Mouse (Mus musculus) bone marrow macrophage, adult 2 months (primary cell): ENCODE results near the gene Nt5m. TPM values are rescaled to one million over a fixed set of nuclear protein-coding genes. Genes with fewer than 3 reads are reported as not detected.

Experiments
- H3K27ac ChIP-seq: 2 replicates; pipeline ENCODE4 v1.5.1; 2012; ENCODE audit warnings: low read depth, low read length; ENCODE audit not compliant: insufficient read depth
- H3K4me1 ChIP-seq: 2 replicates; pipeline ENCODE4 v1.6.1; 2012; ENCODE audit warnings: low read length; ENCODE audit not compliant: control insufficient read depth, insufficient read depth
- H3K4me3 ChIP-seq: 2 replicates; pipeline ENCODE4 v1.5.1; 2012; ENCODE audit warnings: mild to moderate bottlenecking, low read length, moderate library complexity; ENCODE audit not compliant: insufficient read depth
- CTCF ChIP-seq: IDR thresholded peaks from 2 replicates; pipeline ENCODE4 v1.5.1; 2012; ENCODE audit warnings: low read depth, mild to moderate bottlenecking, low read length, moderate library complexity
- POLR2A ChIP-seq: IDR thresholded peaks from 2 replicates; pipeline ENCODE4 v1.6.1; 2012; ENCODE audit warnings: mild to moderate bottlenecking, low read depth, low read length, borderline replicate concordance
- polyA plus RNA-seq: library from polyadenylated mRNA; stranded (reverse); fragments of >200 nt; gene quantifications from 2 replicates; pipeline ENCODE4 v1.2.4, GENCODE M21; 2012; ENCODE audit not compliant: missing spikeins, insufficient read depth, insufficient read length

The Nt5m gene
- polyA plus RNA-seq, 1 experiment = 14.7 TPM

DNA sequence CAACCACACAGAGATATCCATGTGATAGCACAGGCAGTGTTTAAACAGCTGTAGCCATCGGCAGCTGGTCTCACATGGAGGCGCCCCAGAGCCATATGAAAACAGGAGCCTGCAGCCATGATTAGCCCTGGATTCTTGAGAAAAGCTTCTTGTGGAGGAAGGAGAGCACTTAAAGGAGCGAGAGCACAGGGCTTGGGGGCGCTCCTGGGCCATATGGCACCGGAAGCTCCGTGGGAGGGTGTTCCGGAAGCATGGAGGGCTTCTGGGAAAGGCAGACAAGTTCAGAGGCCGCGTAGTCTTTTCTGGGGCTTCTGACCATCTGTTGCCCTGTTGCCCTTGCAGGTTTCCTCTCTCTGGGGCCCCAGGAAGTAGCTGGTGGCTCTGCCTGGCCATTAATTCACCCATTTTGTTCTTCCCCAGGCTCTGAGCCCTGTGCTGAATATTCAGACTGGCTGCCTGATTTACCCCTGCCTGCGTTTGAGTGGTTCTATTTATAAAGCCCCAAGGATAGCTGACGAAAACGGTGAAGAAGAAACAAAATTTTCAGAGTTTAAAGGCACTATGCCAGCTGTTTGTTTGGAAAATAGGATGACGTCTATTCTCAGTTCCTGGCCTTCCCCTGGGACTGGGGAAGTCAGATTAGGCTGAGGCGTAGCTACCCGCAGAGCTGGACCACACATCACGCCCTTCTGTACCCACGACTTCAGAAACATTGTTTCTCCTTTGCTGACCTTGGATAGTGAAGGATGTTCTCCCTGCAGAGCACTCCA is 46.2 kb downstream of the Nt5m start:
- Histone ChIP-seq H3K27ac (no peak overlapping the region), H3K4me3 (no peak overlapping the region)

DNA sequence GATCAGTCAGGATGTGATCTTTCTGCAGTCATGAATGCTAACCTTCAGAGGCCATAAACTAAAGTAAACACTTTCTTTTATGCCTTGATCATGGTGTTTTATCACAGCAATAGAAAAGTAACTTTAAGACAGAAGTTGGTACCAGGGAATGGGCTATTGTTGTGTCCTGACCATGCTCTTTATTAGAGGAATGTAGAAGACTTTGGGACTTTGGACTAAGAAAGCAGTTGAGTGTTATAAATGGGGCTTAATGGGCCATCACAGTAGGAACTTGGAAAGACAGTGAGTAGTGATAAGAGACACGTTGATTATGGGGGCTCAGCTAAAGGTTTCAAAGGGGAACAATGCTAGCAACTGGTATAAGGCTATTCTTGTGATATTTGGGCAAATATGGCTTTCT is 47.7 kb downstream of the Nt5m start:
- Histone ChIP-seq H3K27ac (no peak overlapping the region), H3K4me1 (no peaks in the 10 kb centered on the region), H3K4me3 (no peak overlapping the region)
- no peak for TF ChIP-seq CTCF
- TF ChIP-seq POLR2A = no peak

More for the DNA sequence above, 46.2 kb downstream of the Nt5m start:
- TF ChIP-seq POLR2A (no peak), CTCF (no peak)
- no peaks in the 10 kb centered on the region for H3K4me1 ChIP-seq

DNA sequence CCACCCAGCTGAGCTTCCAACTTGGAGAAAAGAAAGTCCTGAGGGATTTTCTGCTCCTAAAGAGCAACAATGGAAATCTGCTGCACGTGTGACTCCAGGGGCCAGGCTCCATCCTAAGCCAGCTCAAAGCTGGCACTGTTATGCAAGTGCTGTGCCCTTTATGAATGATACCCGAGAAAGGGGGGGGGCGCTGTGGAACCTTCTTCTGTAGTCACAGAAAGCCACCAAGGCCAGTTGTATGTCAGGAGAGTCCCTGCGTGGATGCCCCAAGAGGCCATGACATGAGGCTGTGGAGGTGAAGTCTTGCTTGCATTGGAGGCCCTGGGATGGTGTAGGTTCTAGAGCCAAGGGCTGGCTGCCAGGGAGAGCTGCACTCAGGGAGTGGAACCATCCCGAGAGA is 48.9 kb downstream of the Nt5m start:
- Histone ChIP-seq H3K4me3 (no peak overlapping the region), H3K27ac (no peak overlapping the region), H3K4me1 (no peaks in the 10 kb centered on the region)
- TF ChIP-seq CTCF (no peak), POLR2A (no peak)

DNA sequence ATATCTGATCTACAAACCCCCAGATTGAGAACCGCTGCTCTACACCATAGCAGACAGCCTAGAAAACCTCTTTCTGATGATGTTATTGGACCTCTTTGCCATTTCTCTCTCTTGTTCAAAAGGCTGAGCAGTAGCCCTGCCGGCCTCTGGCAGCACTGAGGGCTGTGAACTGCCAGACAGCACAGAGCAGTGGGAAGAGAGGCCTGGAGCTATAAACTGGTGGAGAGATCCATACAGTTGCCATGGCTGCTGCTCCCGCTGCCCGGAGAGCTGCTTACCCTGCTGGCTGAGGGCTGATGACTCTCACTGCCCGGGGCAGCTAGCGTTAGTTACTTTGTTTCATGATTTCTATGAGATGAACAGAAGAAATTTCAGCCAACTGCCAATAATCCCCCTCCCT is 52.6 kb downstream of the Nt5m start:
- no peak for TF ChIP-seq CTCF
- Histone ChIP-seq H3K27ac (no peak overlapping the region), H3K4me3 (no peak overlapping the region), H3K4me1 (no peaks in the 10 kb centered on the region)

DNA sequence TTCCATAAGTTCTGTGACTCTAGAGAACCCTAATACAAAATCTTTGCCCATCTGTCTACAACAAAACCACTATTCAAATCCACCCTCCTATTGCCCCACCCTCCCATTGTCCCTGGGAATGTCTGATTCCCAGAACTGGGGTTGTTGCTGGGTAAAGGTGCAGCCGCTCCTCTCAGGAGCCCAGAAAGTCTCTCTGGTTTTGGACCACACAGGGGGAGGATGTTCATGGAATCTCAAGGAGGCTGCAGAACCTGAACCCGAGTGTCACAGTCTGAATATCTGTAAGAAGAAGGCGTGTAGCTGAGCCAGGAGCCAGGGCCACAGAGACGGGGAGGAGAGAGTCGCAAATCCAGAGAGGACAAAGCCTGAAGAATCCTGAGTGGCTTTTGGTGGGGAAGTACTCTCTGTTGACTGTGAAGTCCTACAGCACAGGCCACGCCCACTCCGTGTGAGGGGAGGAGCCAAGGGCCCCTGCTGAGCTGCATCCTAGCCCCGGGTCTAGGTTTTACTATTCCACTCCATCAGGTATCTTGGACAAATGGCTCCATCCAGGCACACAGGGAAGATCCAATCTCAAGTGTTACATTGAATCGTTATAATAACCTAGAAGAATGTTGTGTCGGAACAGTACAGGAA is 54.0 kb downstream of the Nt5m start:
- TF ChIP-seq CTCF = no peak
- no peak for TF ChIP-seq POLR2A
- no peak overlapping the region for H3K4me3 ChIP-seq
- H3K4me1 ChIP-seq = no peaks in the 10 kb centered on the region
- no peak overlapping the region for H3K27ac ChIP-seq

DNA sequence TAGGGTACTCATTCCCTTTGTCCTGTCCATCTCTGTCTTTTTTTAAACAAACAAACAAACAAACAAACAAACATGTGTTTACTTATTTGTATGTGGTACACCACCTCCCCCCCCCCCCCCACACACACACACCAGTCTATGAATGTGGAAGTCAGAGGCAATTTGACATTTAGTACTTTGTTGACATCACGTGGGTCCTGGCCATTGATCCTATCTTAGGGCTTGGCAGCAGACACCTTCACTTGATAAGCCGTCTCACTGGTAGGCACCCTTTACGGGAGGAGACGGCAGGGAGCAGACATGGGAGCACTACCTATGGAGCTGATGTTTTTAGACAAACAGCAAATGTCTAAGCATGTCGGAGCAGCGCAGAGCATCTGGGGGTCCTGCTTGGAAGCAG is 55.7 kb downstream of the Nt5m start:
- Histone ChIP-seq H3K27ac (no peak overlapping the region), H3K4me3 (no peak overlapping the region), H3K4me1 (0 out of 2 replicates have a peak, but pooled peaks cover 6% of the 10 kb centered on the region)
- TF ChIP-seq POLR2A = no peak
- TF ChIP-seq CTCF = no peak

DNA sequence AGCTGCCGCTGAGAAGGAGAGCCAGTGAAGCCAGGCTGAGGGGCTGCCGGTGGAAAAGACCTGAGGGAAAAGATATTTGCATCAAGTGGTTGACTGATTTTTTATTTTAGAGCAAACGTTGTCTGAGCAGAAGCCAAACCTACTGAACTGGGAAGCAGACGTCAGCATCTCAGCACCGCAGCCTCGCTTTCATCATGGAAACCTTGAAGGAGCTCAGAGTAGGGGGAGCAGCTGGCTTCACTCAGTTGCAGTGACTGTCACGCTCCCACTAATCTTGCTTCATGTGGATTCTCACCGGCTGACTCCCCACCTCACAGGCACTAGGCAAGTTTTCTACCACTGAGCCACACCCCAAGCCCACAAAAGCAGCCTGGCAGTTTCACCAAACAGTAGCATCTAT is 56.1 kb downstream of the Nt5m start:
- no peak overlapping the region for H3K4me3 ChIP-seq
- no peak overlapping the region for H3K27ac ChIP-seq
- TF ChIP-seq CTCF (no peak), POLR2A (no peak)
- H3K4me1 ChIP-seq = 0 out of 2 replicates have a peak, but pooled peaks cover 6% of the 10 kb centered on the region

DNA sequence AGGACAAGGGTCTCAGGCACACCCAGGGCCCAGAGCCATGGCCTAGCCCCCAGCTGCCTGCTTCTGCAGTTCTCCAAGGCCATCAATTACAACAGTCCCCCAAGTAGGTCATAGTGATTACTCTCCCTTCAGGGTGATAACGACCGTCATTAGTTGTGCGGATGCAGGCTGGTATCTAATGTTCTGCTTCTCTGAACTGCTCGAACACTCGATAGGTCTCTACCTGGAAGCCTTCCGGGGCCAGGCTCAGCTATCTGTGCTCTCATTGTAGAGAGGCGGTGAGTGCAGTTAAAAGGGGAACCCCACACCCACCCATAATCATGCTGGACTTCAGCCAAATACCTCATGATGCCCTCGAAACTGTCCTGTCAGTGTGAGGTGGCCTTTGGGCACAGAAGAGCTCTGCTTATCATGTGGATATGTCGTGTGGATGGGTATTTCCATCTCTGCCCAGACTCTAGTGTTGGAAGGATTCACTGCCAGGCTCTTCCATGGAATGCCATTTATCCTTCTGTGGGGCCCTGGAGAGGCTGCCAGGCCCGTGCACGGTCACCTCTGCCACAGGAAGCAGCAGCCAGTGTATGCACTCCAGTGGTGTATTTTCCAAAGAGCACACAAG is 58.8 kb downstream of the Nt5m start:
- Histone ChIP-seq H3K4me3 (no peak overlapping the region), H3K4me1 (peaks cover 23% of the 10 kb centered on the region), H3K27ac (no peak overlapping the region)
- TF ChIP-seq CTCF (no peak), POLR2A (no peak)

DNA sequence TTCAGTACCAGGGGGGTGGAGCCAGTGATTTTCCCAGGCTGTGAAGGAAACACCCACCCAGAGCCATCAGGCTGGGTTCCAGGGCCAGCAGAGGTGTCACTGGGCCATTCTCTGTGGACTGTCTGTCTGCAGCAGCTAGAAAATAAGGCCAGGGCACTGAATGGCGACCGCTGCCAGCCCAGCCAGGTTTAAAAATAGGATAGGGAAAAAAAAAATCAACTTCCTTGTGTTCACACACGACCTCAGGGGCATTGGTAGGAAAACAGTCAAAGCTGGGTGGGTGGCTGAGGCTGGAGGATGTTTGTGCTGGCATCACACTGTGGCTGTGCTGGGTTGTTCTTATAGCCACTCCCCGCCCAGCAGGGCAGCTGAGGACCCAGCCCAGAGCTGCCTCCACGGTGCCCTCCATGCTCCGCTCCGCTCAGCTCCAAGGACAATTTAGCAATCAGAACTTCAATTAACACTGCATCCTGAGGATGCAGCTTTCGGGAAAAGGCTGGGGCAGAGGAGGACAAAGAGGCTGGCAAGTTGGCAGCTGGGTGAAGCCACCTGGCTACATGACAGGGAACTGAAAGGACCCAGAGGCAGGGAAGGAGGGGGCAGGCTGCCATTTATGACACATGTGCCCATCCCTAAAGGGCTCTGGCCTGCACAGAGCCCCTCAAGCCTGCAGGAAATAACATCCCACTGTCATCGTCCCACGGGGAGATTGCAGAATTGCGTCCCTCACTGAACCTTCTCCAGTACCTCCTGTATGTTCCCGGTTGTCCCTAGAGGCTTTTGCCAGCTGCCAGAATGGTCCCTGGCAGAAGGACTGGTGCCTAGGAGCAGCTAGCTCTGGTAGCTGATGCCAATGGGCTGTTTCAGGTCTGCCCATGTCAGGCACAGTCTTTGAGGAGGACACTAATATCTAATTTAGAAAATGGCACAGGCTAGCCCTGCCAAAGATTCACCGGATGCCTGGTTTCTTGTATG is 60.8 kb downstream of the Nt5m start:
- H3K27ac ChIP-seq = no peak overlapping the region
- peaks cover 23% of the 10 kb centered on the region for H3K4me1 ChIP-seq
- TF ChIP-seq CTCF (no peak), POLR2A (no peak)
- no peak overlapping the region for H3K4me3 ChIP-seq

DNA sequence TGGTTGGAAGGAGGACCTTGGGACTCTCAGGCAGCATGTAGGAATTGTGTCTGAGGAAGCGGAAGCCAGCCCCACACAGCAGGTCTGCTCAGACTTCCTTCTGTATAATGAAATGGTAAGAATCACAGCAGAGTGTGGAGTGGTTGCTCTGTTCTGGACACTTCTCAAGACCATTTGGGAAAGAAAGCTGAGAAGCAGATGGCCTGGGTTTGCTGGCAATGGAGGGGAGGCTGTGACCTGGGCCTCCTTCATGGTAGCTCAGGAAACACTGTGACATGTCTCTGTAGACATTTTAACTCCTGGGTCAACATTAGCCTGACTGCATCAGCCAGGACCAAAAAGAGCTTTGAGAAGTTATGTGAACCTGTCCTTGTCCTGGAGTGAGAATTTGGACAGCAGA is 61.7 kb downstream of the Nt5m start:
- Histone ChIP-seq H3K4me1 (peaks cover 23% of the 10 kb centered on the region), H3K4me3 (no peak overlapping the region), H3K27ac (no peak overlapping the region)
- TF ChIP-seq CTCF = no peak
- no peak for TF ChIP-seq POLR2A
